Mouse (Mus musculus) liver, postnatal 0 days (tissue): ENCODE results near the gene Tfe3.
A peak's percentile ranks its signal among the peaks of the same experiment; 100 is the strongest.

ENCODE experiments used
- CTCF ChIP-seq: sonication (generic); IDR thresholded peaks from 2 replicates; pipeline ENCODE4 v1.5.1; 2016; ENCODE audit warnings: antibody characterized with exemption, low read depth
- EP300 ChIP-seq: IDR thresholded peaks from 2 replicates; pipeline ENCODE4 v1.6.1; 2016; ENCODE audit warnings: antibody characterized with exemption, low read depth, mild to moderate bottlenecking

DNA sequence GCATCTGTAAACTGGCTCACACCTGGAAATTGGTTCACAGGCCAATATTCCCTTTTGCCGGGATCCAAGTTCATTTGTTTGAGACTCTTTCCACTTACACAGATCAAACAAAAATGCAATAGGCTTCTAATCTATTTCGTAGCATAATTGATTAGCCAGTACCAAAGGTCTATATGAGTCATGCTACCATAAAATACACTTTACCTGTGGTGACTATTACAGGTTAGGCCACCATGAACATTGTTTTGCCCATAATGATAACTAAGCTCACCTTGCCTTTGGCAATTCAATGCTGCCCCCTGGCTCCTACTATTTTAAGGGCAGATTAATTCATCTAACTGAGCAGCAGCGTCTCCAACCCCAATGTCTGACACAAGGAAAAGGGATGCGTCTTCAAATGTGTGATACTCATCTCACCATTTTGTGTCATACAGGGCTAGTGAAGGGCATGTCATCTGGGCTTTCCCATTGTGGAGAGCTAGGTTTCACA is 20.3 kb downstream of the Tfe3 start:
- TF ChIP-seq CTCF: peak; percentile 46
- no peak for TF ChIP-seq EP300
